Mouse (Mus musculus) E14TG2a.4 (cell line): ENCODE measurements at regions not wholly inside any gene's neighbourhood (a gene's known extent, or its start where the extent isn't known, plus 50 kb on each side); places are given as distances from the start of the nearest gene placed in this dataset.

Experiments used
- H3K27me3 ChIP-seq: 2 replicates; pipeline ENCODE4 v1.6.1; 2014; ENCODE audit warnings: low read length, control low read depth; ENCODE audit not compliant: insufficient read depth
- H3K36me3 ChIP-seq: 2 replicates; pipeline ENCODE4 v1.6.1; 2014; ENCODE audit warnings: low read length, control low read depth; ENCODE audit not compliant: insufficient read depth
- H3K4me1 ChIP-seq: replicated peaks from 2 replicates; pipeline ENCODE4 v1.6.1; 2014; ENCODE audit warnings: low read depth, low read length, control low read depth
- H3K4me3 ChIP-seq: replicated peaks from 2 replicates; pipeline ENCODE4 v1.5.1; 2014; ENCODE audit warnings: mild to moderate bottlenecking, low read length
- H3K9me3 ChIP-seq: 2 replicates; pipeline ENCODE4 v1.6.1; 2014; ENCODE audit warnings: low read length, control low read depth
- CTCF ChIP-seq: conservative IDR thresholded peaks from 2 replicates; pipeline ENCODE4 v1.5.1; 2014; ENCODE audit warnings: low read length
- NANOG ChIP-seq: IDR thresholded peaks from 2 replicates; pipeline ENCODE4 v1.6.1; 2014; ENCODE audit warnings: borderline replicate concordance, low read length, mixed read lengths
- POU5F1 ChIP-seq: IDR thresholded peaks from 2 replicates; pipeline ENCODE4 v1.6.1; 2014; ENCODE audit warnings: low read length, borderline replicate concordance

GRCm38 (mm10) chrX:109354633-109355032 is 158.1 kb downstream of the Gm6377 start:
- Histone ChIP-seq H3K9me3 (no peaks in the 10 kb centered on the region), H3K36me3 (no peaks in the 10 kb centered on the region), H3K4me1 (no peaks in the 10 kb centered on the region), H3K4me3 (no peak overlapping the region), H3K27me3 (no peaks in the 10 kb centered on the region)
- TF ChIP-seq POU5F1 (no peak), CTCF (0 out of 2 replicates have a peak, but pooled peaks have one; percentile 7), NANOG (no peak)

- no peaks in the 10 kb centered on the region for H3K9me3 ChIP-seq
- TF ChIP-seq POU5F1 (no peak), NANOG (no peak), CTCF (no peak)
- H3K4me3 ChIP-seq = no peak overlapping the region
- H3K4me1 ChIP-seq = no peaks in the 10 kb centered on the region
- no peaks in the 10 kb centered on the region for H3K27me3 ChIP-seq
- H3K36me3 ChIP-seq = no peaks in the 10 kb centered on the region
Measured at GRCm38 (mm10) chrX:109392908-109393307, 196.4 kb downstream of the Gm6377 start.

- Histone ChIP-seq H3K9me3 (no peaks in the 10 kb centered on the region), H3K4me1 (no peaks in the 10 kb centered on the region), H3K36me3 (no peaks in the 10 kb centered on the region), H3K27me3 (no peaks in the 10 kb centered on the region), H3K4me3 (no peak overlapping the region)
- no peak for TF ChIP-seq CTCF
- no peak for TF ChIP-seq POU5F1
- no peak for TF ChIP-seq NANOG
Measured at GRCm38 (mm10) chrX:109442932-109443331, 246.4 kb downstream of the Gm6377 start.
